Mouse (Mus musculus): ENCODE results near the gene Gdf15.

DNA sequence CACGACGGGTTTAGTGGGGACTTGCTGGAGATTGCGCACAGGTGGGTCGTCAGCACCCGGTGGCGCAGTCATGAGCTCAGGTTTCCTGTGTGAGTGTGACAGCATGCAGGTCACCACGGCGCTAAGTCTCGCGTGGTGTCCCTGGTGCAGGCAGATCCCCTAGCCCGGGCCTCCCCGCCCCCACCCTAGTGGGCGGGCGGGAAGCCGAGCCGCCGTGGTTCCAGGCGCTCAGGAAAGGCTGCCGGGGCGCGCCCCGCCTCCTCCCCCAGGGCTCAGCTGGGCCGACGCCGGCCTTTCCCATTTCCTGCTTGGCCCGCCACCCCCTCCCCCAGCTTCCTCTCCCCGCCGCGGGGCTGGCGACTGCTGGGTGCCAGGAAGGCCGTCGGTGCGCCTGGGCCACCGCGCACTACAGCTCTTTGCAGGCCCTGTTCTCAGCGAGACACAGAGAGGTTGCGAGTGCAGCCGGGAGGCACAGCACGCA, 22.8 kb downstream of the Gdf15 start:
- TF ChIP-seq GATA1 (IDR thresholded peaks at IDR 0.05; ENCODE audit: low read length) = no peak
- no peak for TF ChIP-seq TAL1 (IDR thresholded peaks at IDR 0.05; ENCODE audit: low read length)
